Mouse (Mus musculus) frontal cortex, postnatal 25 days (tissue): ENCODE data around the gene Olfr1301.

Experiments used
- DNase-seq, 2 experiments: peaks; one replicate each; pipeline ENCODE4 v3.0.0; 2022; ENCODE audit warnings: low spot score in 2 of 2

The Olfr1301 gene

DNA sequence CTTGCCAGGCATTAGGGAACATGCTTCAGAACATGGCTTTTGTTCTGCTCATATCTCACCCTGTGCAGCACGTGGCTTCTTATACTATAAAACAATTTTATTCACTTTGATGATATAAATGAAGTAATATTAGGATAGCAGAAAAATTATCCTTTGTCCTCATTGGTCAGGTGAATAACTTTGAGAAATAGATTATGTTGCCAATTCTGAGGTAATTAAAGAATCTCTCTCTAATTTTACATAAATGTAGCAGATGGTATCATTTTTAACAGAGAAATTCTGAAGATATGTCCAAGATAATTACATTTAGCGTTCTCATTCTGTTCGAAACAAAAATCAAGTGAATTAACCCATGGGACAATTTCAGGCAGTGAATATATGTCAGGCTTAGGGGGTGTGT lies at the start of gene Olfr1301:
Gene Olfr1301 (plus strand): TSS at position 301 of the 400 bp plus-strand sequence.
- DNase-seq = no peak

DNA sequence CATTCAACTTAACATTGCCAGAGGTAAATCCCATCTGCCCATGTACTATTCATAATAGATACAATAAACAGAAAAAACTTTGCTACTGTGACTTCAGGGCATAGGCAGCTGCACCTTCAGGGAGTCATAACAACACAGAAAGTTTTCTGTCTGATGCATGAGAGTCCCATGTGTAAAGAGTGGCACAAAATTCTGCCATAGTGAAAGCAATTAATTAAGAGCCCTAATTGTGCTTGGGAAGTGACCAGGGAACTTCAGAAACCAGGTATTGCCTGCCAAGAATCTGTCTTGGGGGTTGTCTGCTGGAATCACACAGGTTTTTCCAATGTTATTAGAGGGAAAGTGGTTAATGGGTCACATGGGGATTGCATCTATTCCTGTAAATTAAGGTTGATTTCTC lies 24.1 kb upstream of the Olfr1301 start:
- no peak for DNase-seq

DNA sequence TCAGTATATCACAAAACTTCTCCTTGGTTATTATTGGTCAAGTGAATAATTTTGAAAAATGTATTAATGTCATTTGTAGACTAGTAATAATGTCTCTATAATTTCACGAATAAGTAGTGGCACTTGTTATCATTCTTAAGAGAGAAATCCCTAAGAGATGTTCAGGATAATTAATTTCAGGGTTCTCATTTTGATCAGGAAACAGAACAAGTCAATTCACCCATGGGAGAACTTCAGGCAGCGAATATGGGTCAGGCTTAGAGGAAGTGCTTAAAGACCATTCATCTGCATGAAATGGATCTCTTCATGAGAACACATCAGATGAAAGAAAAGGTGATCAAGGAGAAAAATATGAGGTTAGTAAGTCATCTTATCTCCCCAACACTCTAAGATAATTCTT lies 26.3 kb downstream of the Olfr1301 start, which contains the start of gene Olfr1302:
Gene Olfr1302 (plus strand): TSS at position 301 of the 400 bp plus-strand sequence.
- DNase-seq = no peak
